ENCODE assay signal across 15 mouse cellular contexts in genomic region chr11:119916834-119917469, GRCm38 (mm10). TPM values are rescaled to one million over a fixed set of nuclear protein-coding genes. Genes with fewer than 3 reads are reported as not detected.
A peak's percentile ranks its signal among the peaks of the same experiment; 100 is the strongest.
DNase-seq lines count a peak whose midpoint lies in the region; ATAC-seq and TF ChIP-seq lines count a peak whose summit lies in the region.
"Had no signal": no experiment of that assay in that cellular context is flagged by ENCODE, and none has a peak within 500 bp of the region (broad histone marks: within the 10 kb centered on the region; RNA-seq: fewer than 3 reads in every experiment).

No protein-coding gene starts in this region.

- no peak overlapping the region for H3K4me2 ChIP-seq in liver, embryonic 12.5 days
- H3K4me2 ChIP-seq in intestine, embryonic 16.5 days (ENCODE audit: low read depth, low read length), result peak overlapping the region; percentile 93; the same call in 1 of the 2 replicates
- no peak overlapping the region for H3K4me2 ChIP-seq in liver, embryonic 16.5 days (ENCODE audit: low read depth, low read length)
- H3K4me2 ChIP-seq: embryonic facial prominence, embryonic 15.5 days; midbrain, embryonic 12.5 days had no signal

- H3K27ac ChIP-seq in liver, adult 2 months (replicated peaks; ENCODE audit: insufficient read depth, low read depth, low read length), result 0 out of 2 replicates have a peak overlapping the region, but pooled peaks have one; percentile 4
- no peak overlapping the region for H3K27ac ChIP-seq in liver, embryonic 12.5 days
- H3K27ac ChIP-seq in intestine, embryonic 16.5 days (ENCODE audit: low read length), result peak overlapping the region; percentile 90
- 0 out of 2 replicates have a peak overlapping the region, but pooled peaks have one; percentile 10 for H3K27ac ChIP-seq in liver, embryonic 16.5 days (ENCODE audit: low read length)
- no peak overlapping the region for H3K27ac ChIP-seq in thymus, adult 2 months (ENCODE audit: control insufficient read depth, insufficient read depth, low read length)
- H3K27ac ChIP-seq in layer of hippocampus, adult 2 months, result no peak overlapping the region
- H3K27ac ChIP-seq: limb, embryonic 12.5 days; midbrain, embryonic 12.5 days had no signal

- no peak for TF ChIP-seq CTCF in liver, adult 2 months (IDR thresholded peaks at IDR 0.05; ENCODE audit: low read depth, low read length)
- TF ChIP-seq CTCF in thymus, adult 2 months (IDR thresholded peaks at IDR 0.05; ENCODE audit: borderline replicate concordance, control insufficient read depth, extremely low read depth, insufficient read depth, low read length, poor library complexity), result no peak
- TF ChIP-seq CTCF in layer of hippocampus, adult 2 months (conservative IDR thresholded peaks at IDR 0.05), result no peak

- 83% methylated on average over 21 of the region's 21 CpGs for WGBS in liver, adult 2 months
- WGBS in liver, embryonic 12.5 days (ENCODE audit: insufficient replicate concordance), result 82% methylated on average over 21 of the region's 21 CpGs
- 91% methylated on average over 21 of the region's 21 CpGs for WGBS in intestine, embryonic 16.5 days
- WGBS in liver, embryonic 16.5 days (ENCODE audit: insufficient replicate concordance), result 88% methylated on average over 21 of the region's 21 CpGs
- WGBS in thymus, adult 2 months, result 97% methylated on average over 21 of the region's 21 CpGs

- H3K9me3 ChIP-seq in liver, embryonic 12.5 days (replicated peaks), result no peaks in the 10 kb centered on the region
- H3K9me3 ChIP-seq in intestine, embryonic 16.5 days (ENCODE audit: control insufficient read depth, low read length), result no peaks in the 10 kb centered on the region
- H3K9me3 ChIP-seq in liver, embryonic 16.5 days (replicated peaks; ENCODE audit: control insufficient read depth, low read length), result no peaks in the 10 kb centered on the region
- H3K9me3 ChIP-seq: embryonic facial prominence, embryonic 15.5 days; limb, embryonic 12.5 days; midbrain, embryonic 12.5 days had no signal

- H3K36me3 ChIP-seq in liver, adult 2 months (ENCODE audit: control insufficient read depth, insufficient read depth, low read length), result no peaks in the 10 kb centered on the region
- peaks cover 48% of the 10 kb centered on the region for H3K36me3 ChIP-seq in liver, embryonic 12.5 days
- H3K36me3 ChIP-seq in intestine, embryonic 16.5 days (ENCODE audit: control insufficient read depth, insufficient read depth, low read length), result peaks cover 25% of the 10 kb centered on the region
- peaks cover 19% of the 10 kb centered on the region for H3K36me3 ChIP-seq in liver, embryonic 16.5 days (ENCODE audit: control insufficient read depth, insufficient read depth)
- H3K36me3 ChIP-seq in thymus, adult 2 months (ENCODE audit: control insufficient read depth, insufficient read depth, low read length), result peaks cover 13% of the 10 kb centered on the region

- H3K9ac ChIP-seq in liver, adult 2 months (ENCODE audit: low read depth, low read length), result no peak overlapping the region
- no peak overlapping the region for H3K9ac ChIP-seq in liver, embryonic 12.5 days
- peak overlapping the region; percentile 97; the same call in 1 of the 2 replicates for H3K9ac ChIP-seq in intestine, embryonic 16.5 days (ENCODE audit: low read depth, low read length)
- no peak overlapping the region for H3K9ac ChIP-seq in liver, embryonic 16.5 days (ENCODE audit: low read depth, low read length)
- H3K9ac ChIP-seq: embryonic facial prominence, embryonic 15.5 days; limb, embryonic 12.5 days had no signal

- H3K79me2 ChIP-seq in liver, adult 2 months (ENCODE audit: control insufficient read depth, insufficient read depth, low read length), result no peaks in the 10 kb centered on the region

- no peak for DNase-seq in liver, adult 2 months (ENCODE audit: extremely low read depth, low read depth, low spot score)
- DNase-seq in kidney, adult 8-10 months, result peak; percentile 85
- no peak for DNase-seq in layer of hippocampus, adult 8-10 months (ENCODE audit: low spot score in 2 of 2)
- DNase-seq in thymus, adult 2 months, result no peak
- no peak for DNase-seq in layer of hippocampus, adult 2 months (ENCODE audit: low spot score in 2 of 2)
- DNase-seq: cerebellum, adult 8-10 months; right cerebral cortex, adult 18-20 months had no signal

- no peak overlapping the region for H3K4me3 ChIP-seq in liver, adult 2 months (ENCODE audit: insufficient read depth, low read depth, low read length)
- H3K4me3 ChIP-seq in liver, embryonic 12.5 days, result no peak overlapping the region
- no peak overlapping the region for H3K4me3 ChIP-seq in intestine, embryonic 16.5 days (ENCODE audit: low read length)
- H3K4me3 ChIP-seq in liver, embryonic 16.5 days (ENCODE audit: low read depth, low read length), result no peak overlapping the region
- H3K4me3 ChIP-seq in thymus, adult 2 months (ENCODE audit: control insufficient read depth, insufficient read depth, low read length), result no peak overlapping the region
- no peak overlapping the region for H3K4me3 ChIP-seq in layer of hippocampus, adult 2 months
- H3K4me3 ChIP-seq: embryonic facial prominence, embryonic 15.5 days; limb, embryonic 12.5 days; myocyte had no signal

- H3K27me3 ChIP-seq in liver, adult 2 months (ENCODE audit: control insufficient read depth, insufficient read depth, low read length), result no peaks in the 10 kb centered on the region
- H3K27me3 ChIP-seq in liver, embryonic 12.5 days (replicated peaks), result no peaks in the 10 kb centered on the region
- H3K27me3 ChIP-seq in intestine, embryonic 16.5 days (replicated peaks; ENCODE audit: control insufficient read depth, insufficient read depth, low read length), result no peaks in the 10 kb centered on the region
- H3K27me3 ChIP-seq in liver, embryonic 16.5 days (ENCODE audit: control insufficient read depth, insufficient read depth, low read depth, low read length), result no peaks in the 10 kb centered on the region
- no peaks in the 10 kb centered on the region for H3K27me3 ChIP-seq in thymus, adult 2 months (ENCODE audit: control insufficient read depth, insufficient read depth, low read length)
- H3K27me3 ChIP-seq: embryonic facial prominence, embryonic 15.5 days; limb, embryonic 12.5 days; midbrain, embryonic 12.5 days had no signal

- no peak for TF ChIP-seq POLR2A in liver, adult 2 months (IDR thresholded peaks at IDR 0.05; ENCODE audit: extremely low read depth, insufficient read depth, low read length)
- no peak for TF ChIP-seq POLR2A in thymus, adult 2 months (IDR thresholded peaks at IDR 0.05; ENCODE audit: control insufficient read depth, extremely low read depth, insufficient read depth, low read length, poor library complexity)

- ATAC-seq in liver, embryonic 12.5 days, result no peak
- ATAC-seq in intestine, embryonic 16.5 days, result no peak
- no peak for ATAC-seq in liver, embryonic 16.5 days (ENCODE audit: low read depth)
- ATAC-seq: CD4-positive, CD25-positive, alpha-beta regulatory T cell, adult 4 months had no signal

- peaks cover 19% of the 10 kb centered on the region; the same call in 1 of the 2 replicates for H3K4me1 ChIP-seq in liver, adult 2 months (ENCODE audit: control insufficient read depth, insufficient read depth, low read length)
- peaks cover 33% of the 10 kb centered on the region for H3K4me1 ChIP-seq in liver, embryonic 12.5 days
- H3K4me1 ChIP-seq in intestine, embryonic 16.5 days (ENCODE audit: control insufficient read depth, insufficient read depth, low read length), result peaks cover 34% of the 10 kb centered on the region
- H3K4me1 ChIP-seq in liver, embryonic 16.5 days (ENCODE audit: control insufficient read depth, low read depth, low read length), result peaks cover 20% of the 10 kb centered on the region
- peaks cover 26% of the 10 kb centered on the region for H3K4me1 ChIP-seq in thymus, adult 2 months (replicated peaks; ENCODE audit: control insufficient read depth, insufficient read depth, low read length)

RNA-seq across cellular contexts. Expression of gene Chmp6, which starts 3.7 kb away (rescaled TPM):
- total RNA-seq in liver, adult 2 months (2014; rRNA removed), result 20.6 and 21.6 TPM in 2 replicates
- polyA plus RNA-seq in liver, adult 2 months (2012; rRNA removed), result 34.2 and 34.9 TPM in 2 replicates
- polyA plus RNA-seq in liver, embryonic 12.5 days (2016; fragmentation: Nextera tagmentation; extraction: Ambion mirVana), result 45.9 and 48.6 TPM in 2 replicates
- polyA plus RNA-seq in intestine, embryonic 16.5 days (2015; fragmentation: Nextera tagmentation; extraction: Ambion mirVana), result 92.2 and 94.3 TPM in 2 replicates
- polyA plus RNA-seq in liver, embryonic 16.5 days (2015; fragmentation: Nextera tagmentation; extraction: Ambion mirVana), result 23.5 and 25.4 TPM in 2 replicates
- 10 to 100 TPM; 31.5 to 39.5 (median 37.3) TPM for total RNA-seq in layer of hippocampus, adult 8-10 months (2022)
- polyA plus RNA-seq in thymus, adult 2 months (2012; rRNA removed), result 59.2 and 59.7 TPM in 2 replicates
- total RNA-seq in layer of hippocampus, adult 2 months (2021), result 10 to 100 TPM; 34.7 to 45.9 TPM

RNA-seq across cellular contexts. Expression of gene Baiap2, which starts 25.6 kb away (rescaled TPM):
- total RNA-seq in liver, adult 2 months (2014; rRNA removed), result 11.6 and 16.2 TPM in 2 replicates
- 45.6 and 59.4 TPM in 2 replicates for polyA plus RNA-seq in liver, adult 2 months (2012; rRNA removed)
- polyA plus RNA-seq in liver, embryonic 12.5 days (2016; fragmentation: Nextera tagmentation; extraction: Ambion mirVana), result 6.2 and 7.0 TPM in 2 replicates
- 10.1 and 11.8 TPM in 2 replicates for polyA plus RNA-seq in intestine, embryonic 16.5 days (2015; fragmentation: Nextera tagmentation; extraction: Ambion mirVana)
- polyA plus RNA-seq in liver, embryonic 16.5 days (2015; fragmentation: Nextera tagmentation; extraction: Ambion mirVana), result 8.1 and 10.1 TPM in 2 replicates
- 100 to 1,000 TPM; 170 to 244 (median 215) TPM for total RNA-seq in layer of hippocampus, adult 8-10 months (2022)
- 53.7 and 59.8 TPM in 2 replicates for polyA plus RNA-seq in thymus, adult 2 months (2012; rRNA removed)
- 100 to 1,000 TPM; 244 to 257 TPM for total RNA-seq in layer of hippocampus, adult 2 months (2021)

Comparison
In these comparisons a context has a peak if more than half of its experiments do, and no peak if none do; other contexts are left out.
1. H3K27ac ChIP-seq: peak in liver, adult 2 months (single experiment), intestine, embryonic 16.5 days (single experiment) and liver, embryonic 16.5 days (single experiment); none in liver, embryonic 12.5 days (single experiment), thymus, adult 2 months (single experiment) and layer of hippocampus, adult 2 months (single experiment).
2. DNase-seq: peak in kidney, adult 8-10 months (2 of 2); none in liver, adult 2 months (single experiment), layer of hippocampus, adult 8-10 months (0 of 2), thymus, adult 2 months (single experiment) and layer of hippocampus, adult 2 months (0 of 2).